31 mouse cellular contexts compared by ENCODE assay signal in genomic region chr17:53528034-53528433, GRCm38 (mm10). TPM values are rescaled to one million over a fixed set of nuclear protein-coding genes. Genes with fewer than 3 reads are reported as not detected.
"Had no signal": no experiment of that assay in that cellular context is flagged by ENCODE, and none has a peak within 500 bp of the region (broad histone marks: within the 10 kb centered on the region; RNA-seq: fewer than 3 reads in every experiment).

No protein-coding gene starts in this region.

- H3K36me3 ChIP-seq: hindbrain, embryonic 10.5 days; hindbrain, embryonic 12.5 days; intestine, embryonic 15.5 days; limb, embryonic 10.5 days; limb, embryonic 12.5 days had no signal

- ATAC-seq: hindbrain, embryonic 16.5 days; inflammation-experienced regulatory T-cells, adult 6 months; intestine, embryonic 15.5 days; intestine, postnatal 0 days had no signal

- H3K9ac ChIP-seq: hindbrain, embryonic 12.5 days; hindbrain, embryonic 14.5 days; intestine, embryonic 15.5 days; limb, embryonic 12.5 days had no signal

- H3K4me1 ChIP-seq: hindbrain, embryonic 10.5 days; hindbrain, embryonic 12.5 days; intestine, embryonic 15.5 days; limb, embryonic 10.5 days; limb, embryonic 12.5 days had no signal

- H3K4me2 ChIP-seq: heart, embryonic 11.5 days; hindbrain, embryonic 12.5 days; hindbrain, embryonic 14.5 days; intestine, embryonic 15.5 days; limb, embryonic 12.5 days; liver, embryonic 11.5 days had no signal

- H3K27me3 ChIP-seq: hindbrain, embryonic 12.5 days; intestine, embryonic 15.5 days; limb, embryonic 12.5 days had no signal

- DNase-seq: gastrocnemius, adult 2 months; gastrocnemius, postnatal 10 days; gastrocnemius, postnatal 25 days; heart, adult 2 months; heart, postnatal 10 days; heart, postnatal 4 days; kidney, adult 18-20 months; kidney, adult 8-10 months; kidney, postnatal 10 days; kidney, postnatal 25 days; kidney, postnatal 4 days; liver had no signal

- H3K4me3 ChIP-seq: gastrocnemius, adult 2 months; heart, adult 2 months; hindbrain, embryonic 10.5 days; hindbrain, embryonic 12.5 days; intestine, embryonic 15.5 days; layer of hippocampus, adult 2 months; left cerebral cortex, adult 2 months; limb, embryonic 10.5 days; limb, embryonic 12.5 days had no signal

- H3K9me3 ChIP-seq: hindbrain, embryonic 10.5 days; hindbrain, embryonic 12.5 days; intestine, embryonic 15.5 days; limb, embryonic 10.5 days; limb, embryonic 12.5 days had no signal

- H3K27ac ChIP-seq: gastrocnemius, adult 2 months; heart, adult 2 months; hindbrain, embryonic 10.5 days; hindbrain, embryonic 12.5 days; hindbrain, embryonic 14.5 days; intestine, embryonic 15.5 days; layer of hippocampus, adult 2 months; left cerebral cortex, adult 2 months; limb, embryonic 10.5 days; limb, embryonic 12.5 days had no signal

RNA-seq across cellular contexts. Expression of gene Pp2d1, which starts 11.2 kb away (rescaled TPM):
- total RNA-seq: gastrocnemius, adult 2 months; gastrocnemius, postnatal 10 days; gastrocnemius, postnatal 25 days; gastrocnemius, postnatal 4 days; granulocyte monocyte progenitor cell, adult 5-6 weeks; heart, adult 2 months; heart, postnatal 10 days; heart, postnatal 4 days; layer of hippocampus, adult 2 months; layer of hippocampus, postnatal 10 days; layer of hippocampus, postnatal 25 days; left cerebral cortex, adult 2 months; left cerebral cortex, postnatal 14 days; left cerebral cortex, postnatal 36 days had no signal
- polyA plus RNA-seq: heart, adult 2 months had no signal
